Mouse (Mus musculus) embryonic facial prominence, embryonic 12.5 days (tissue): Measurements from ENCODE around the gene Adcy3. TPM values are rescaled to one million over a fixed set of nuclear protein-coding genes. Genes with fewer than 3 reads are reported as not detected.
"Not testable (repeated sequence)": the region's sequence is repeated elsewhere in the genome, so short reads cannot be mapped to it uniquely, and the experiment has no call there.

ENCODE experiments used
- ATAC-seq: fragments of 200-750 bp; cut with Nextera tagmentation; 2 replicates; pipeline ENCODE4 v1.8.0; 2017; ENCODE audit not compliant: insufficient number of reproducible peaks, insufficient read depth, low FRiP score, low TSS enrichment
- H3K27ac ChIP-seq: fragments of 300-500 bp; sonication (generic); 2 replicates; pipeline ENCODE4 v1.5.1; 2016; ENCODE audit warnings: mild to moderate bottlenecking
- H3K27me3 ChIP-seq: fragments of 300-500 bp; sonication (generic); 2 replicates; pipeline ENCODE4 v1.6.1; 2016; ENCODE audit warnings: mild to moderate bottlenecking, moderate library complexity
- H3K36me3 ChIP-seq: fragments of 300-500 bp; sonication (generic); 2 replicates; pipeline ENCODE4 v1.6.1; 2016; ENCODE audit warnings: mild to moderate bottlenecking
- H3K4me1 ChIP-seq: fragments of 300-500 bp; sonication (generic); 2 replicates; pipeline ENCODE4 v1.6.1; 2016
- H3K4me2 ChIP-seq: fragments of 300-500 bp; sonication (generic); replicated peaks from 2 replicates; pipeline ENCODE4 v1.6.1; 2016; ENCODE audit warnings: mild to moderate bottlenecking, moderate library complexity
- H3K4me3 ChIP-seq: fragments of 300-500 bp; sonication (generic); 2 replicates; pipeline ENCODE4 v1.5.1; 2016; ENCODE audit warnings: mild to moderate bottlenecking
- H3K9ac ChIP-seq: fragments of 300-500 bp; sonication (generic); 2 replicates; pipeline ENCODE4 v1.6.1; 2016; ENCODE audit warnings: mild to moderate bottlenecking, moderate library complexity
- H3K9me3 ChIP-seq: fragments of 300-500 bp; sonication (generic); 2 replicates; pipeline ENCODE4 v1.6.1; 2016; ENCODE audit warnings: mild to moderate bottlenecking, moderate library complexity
- WGBS: fragments of 180-500 bp; shearing (Covaris S2); methylation state at CpG from one replicate; pipeline ENCODE4 v1.1.7; 2016; 5-methylcytosine and 5-hydroxymethylcytosine counted together
- polyA plus RNA-seq: library from polyadenylated mRNA; unstranded; fragments of >200 nt; fragmentation: Nextera tagmentation; extraction: Ambion mirVana; gene quantifications from 2 replicates; pipeline ENCODE4 v1.2.1, GENCODE M21; 2016

The Adcy3 gene
- polyA plus RNA-seq, 1 experiment from 2014 or later: 16.2 TPM

GRCm38 (mm10) chr12:4208405-4209133 is 75.7 kb downstream of the Adcy3 start:
- Histone ChIP-seq H3K36me3 (peaks cover 73% of the 10 kb centered on the region), H3K4me3 (no peak overlapping the region), H3K4me2 (no peak overlapping the region), H3K9ac (no peak overlapping the region), H3K9me3 (no peaks in the 10 kb centered on the region), H3K4me1 (peaks cover 6% of the 10 kb centered on the region; the same call in 1 of the 2 replicates), H3K27me3 (no peaks in the 10 kb centered on the region), H3K27ac (no peak overlapping the region)
- 82% methylated on average over 15 of the region's 15 CpGs for WGBS
- ATAC-seq: no peak

- whole genome bisulfite sequencing: 94% methylated on average over 9 of the region's 9 CpGs
Measured at GRCm38 (mm10) chr12:4209196-4209595, 76.3 kb downstream of the Adcy3 start.

GRCm38 (mm10) chr12:4211174-4211573 is 78.3 kb downstream of the Adcy3 start:
- Histone ChIP-seq H3K4me2 (no peak overlapping the region), H3K4me3 (no peak overlapping the region), H3K27ac (no peak overlapping the region), H3K36me3 (peaks cover 77% of the 10 kb centered on the region), H3K27me3 (no peaks in the 10 kb centered on the region), H3K9me3 (no peaks in the 10 kb centered on the region), H3K9ac (no peak overlapping the region), H3K4me1 (peaks cover 6% of the 10 kb centered on the region; the same call in 1 of the 2 replicates)
- ATAC-seq: no peak
- 87% methylated on average over 9 of the region's 9 CpGs for WGBS

More at GRCm38 (mm10) chr12:4209196-4209595, 76.3 kb downstream of the Adcy3 start:
- H3K9ac ChIP-seq: no peak overlapping the region
- no peak overlapping the region for H3K4me2 ChIP-seq
- no peak for ATAC-seq
- peaks cover 75% of the 10 kb centered on the region for H3K36me3 ChIP-seq
- no peak overlapping the region for H3K4me3 ChIP-seq
- peaks cover 6% of the 10 kb centered on the region; the same call in 1 of the 2 replicates for H3K4me1 ChIP-seq
- H3K27ac ChIP-seq: no peak overlapping the region
- no peaks in the 10 kb centered on the region for H3K9me3 ChIP-seq
- no peaks in the 10 kb centered on the region for H3K27me3 ChIP-seq

DNA sequence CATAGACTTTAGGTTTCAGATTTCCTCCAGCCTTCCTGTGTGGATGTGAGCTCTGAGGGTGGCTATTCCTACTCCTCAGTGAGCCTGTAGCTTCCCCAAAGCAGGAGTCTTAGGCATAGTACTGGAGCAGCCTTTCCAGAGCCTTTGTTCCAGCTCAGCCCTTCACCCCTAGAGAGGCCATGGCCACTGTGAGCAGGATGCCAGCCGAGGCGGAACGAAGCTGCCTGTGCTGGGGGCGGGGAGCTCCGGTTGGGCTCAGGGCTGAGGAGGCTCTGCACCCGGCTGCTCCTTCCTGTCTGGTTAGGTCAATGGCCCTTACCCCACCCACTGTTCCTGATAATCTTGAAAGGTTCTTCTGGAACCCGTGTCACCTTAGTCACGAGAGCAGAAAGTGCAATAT is 80.0 kb downstream of the Adcy3 start:
- H3K4me3 ChIP-seq: no peak overlapping the region
- no peaks in the 10 kb centered on the region for H3K9me3 ChIP-seq
- ATAC-seq: no peak; the same call in 1 of the 2 replicates
- H3K36me3 ChIP-seq: peaks cover 82% of the 10 kb centered on the region
- peak overlapping the region; percentile 56 for H3K27ac ChIP-seq
- no peak overlapping the region for H3K4me2 ChIP-seq
- H3K9ac ChIP-seq: no peak overlapping the region
- WGBS: 54% methylated on average over 8 of the region's 8 CpGs
- peaks cover 6% of the 10 kb centered on the region; the same call in 1 of the 2 replicates for H3K4me1 ChIP-seq
- H3K27me3 ChIP-seq: no peaks in the 10 kb centered on the region

DNA sequence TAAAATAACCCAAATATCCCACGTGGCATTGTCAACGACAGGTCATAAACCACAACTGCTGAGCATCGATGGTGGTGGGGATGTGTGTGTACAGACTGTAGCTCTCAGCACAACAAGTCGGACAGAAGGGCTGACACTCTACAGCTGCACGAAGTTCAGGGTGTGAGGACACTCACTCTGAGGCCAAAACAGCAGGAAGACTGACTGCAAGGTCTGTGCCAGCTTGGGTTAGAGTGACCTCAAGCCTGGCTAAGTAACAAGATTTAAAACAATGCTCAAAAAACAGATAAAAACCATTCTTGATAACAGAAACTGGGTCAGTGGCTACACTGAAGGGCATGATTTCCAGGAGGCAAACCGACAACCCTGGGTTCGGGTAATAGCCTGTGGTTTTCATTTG is 97.3 kb downstream of the Adcy3 start:
- no peak overlapping the region for H3K27ac ChIP-seq
- WGBS: 91% methylated on average over 7 of the region's 7 CpGs
- H3K4me2 ChIP-seq: no peak overlapping the region
- H3K9ac ChIP-seq: no peak overlapping the region
- H3K4me1 ChIP-seq: peaks cover 10% of the 10 kb centered on the region
- ATAC-seq: no peak
- no peaks in the 10 kb centered on the region for H3K9me3 ChIP-seq
- H3K36me3 ChIP-seq: peaks cover 34% of the 10 kb centered on the region
- H3K27me3 ChIP-seq: no peaks in the 10 kb centered on the region
- H3K4me3 ChIP-seq: no peak overlapping the region

- WGBS: 41% methylated on average over 4 of the region's 4 CpGs
- H3K27me3 ChIP-seq: no peaks in the 10 kb centered on the region
- H3K36me3 ChIP-seq: peaks cover 15% of the 10 kb centered on the region; the same call in 1 of the 2 replicates
- peak overlapping the region; percentile 72 for H3K4me2 ChIP-seq
- ATAC-seq: no peak
- no peaks in the 10 kb centered on the region for H3K9me3 ChIP-seq
- peak overlapping the region; percentile 79 for H3K4me3 ChIP-seq
- H3K9ac ChIP-seq: peak overlapping the region; percentile 58; the same call in 1 of the 2 replicates
- H3K27ac ChIP-seq: no peak overlapping the region
- peaks cover 10% of the 10 kb centered on the region for H3K4me1 ChIP-seq
Measured at GRCm38 (mm10) chr12:4232777-4233176, 99.9 kb downstream of the Adcy3 start.

DNA sequence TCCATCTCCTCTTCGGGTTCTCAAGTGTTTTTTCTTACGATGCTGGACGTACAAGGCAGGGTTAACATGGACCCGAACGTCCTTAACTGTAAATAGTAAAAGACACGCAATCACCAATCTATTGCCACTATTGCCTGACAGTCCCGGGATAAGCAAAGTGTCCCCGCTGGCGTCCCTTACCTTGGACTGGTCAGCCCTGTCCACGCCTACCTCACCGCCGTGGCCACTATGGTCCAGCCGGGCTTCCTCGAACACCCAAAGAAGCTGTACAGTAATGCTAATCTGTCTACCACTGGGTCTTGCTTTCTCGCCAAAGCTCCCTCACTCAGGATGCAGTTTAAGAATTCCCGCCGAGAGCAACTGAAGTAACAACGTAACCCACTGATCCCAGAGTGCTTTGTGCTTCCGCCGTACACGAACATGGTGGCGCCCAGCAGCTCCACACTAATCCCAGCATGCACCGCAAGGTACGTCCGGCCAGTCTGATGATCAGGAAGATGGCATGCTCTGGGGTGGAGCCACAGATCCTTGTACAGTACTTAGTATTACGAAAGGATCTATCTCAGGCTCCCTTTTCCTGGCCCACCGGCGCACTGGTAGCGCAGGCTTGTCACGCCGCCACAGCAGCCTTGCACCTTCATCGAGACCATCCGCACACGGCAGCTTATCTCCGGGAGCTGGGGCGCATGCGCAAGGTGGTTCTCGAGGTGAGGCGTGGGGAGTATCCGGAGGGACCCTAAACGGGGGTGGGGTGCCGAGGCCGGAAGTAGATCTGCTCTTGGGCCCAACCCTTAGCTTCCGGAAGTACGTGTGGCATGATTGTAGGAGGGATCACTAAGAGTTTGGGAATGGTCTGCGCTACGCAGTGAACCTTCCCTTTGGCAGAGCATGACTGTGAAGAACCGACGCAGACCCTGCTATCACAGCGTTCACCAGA is 100.9 kb downstream of the Adcy3 start, which contains the start of the genes Ptrhd1 and Cenpo:
Gene Ptrhd1 (plus strand): TSS at position 456 of the 937 bp plus-strand sequence.
Gene Cenpo (minus strand): TSS at position 723 of the 937 bp plus-strand sequence.
- no peaks in the 10 kb centered on the region for H3K27me3 ChIP-seq
- peak within 1 kb of the TSS; percentile 72 for H3K4me2 ChIP-seq
- WGBS: under 1% methylated on average over 50 of the region's 50 CpGs
- H3K27ac ChIP-seq: peak within 1 kb of the TSS; percentile 93
- no peaks in the 10 kb centered on the region for H3K9me3 ChIP-seq
- peaks cover 12% of the 10 kb centered on the region; the same call in 1 of the 2 replicates for H3K36me3 ChIP-seq
- H3K9ac ChIP-seq: peak within 1 kb of the TSS; percentile 58
- peak; percentile 98 for ATAC-seq
- H3K4me1 ChIP-seq: peaks cover 10% of the 10 kb centered on the region
- peak within 1 kb of the TSS; percentile 79 for H3K4me3 ChIP-seq

DNA sequence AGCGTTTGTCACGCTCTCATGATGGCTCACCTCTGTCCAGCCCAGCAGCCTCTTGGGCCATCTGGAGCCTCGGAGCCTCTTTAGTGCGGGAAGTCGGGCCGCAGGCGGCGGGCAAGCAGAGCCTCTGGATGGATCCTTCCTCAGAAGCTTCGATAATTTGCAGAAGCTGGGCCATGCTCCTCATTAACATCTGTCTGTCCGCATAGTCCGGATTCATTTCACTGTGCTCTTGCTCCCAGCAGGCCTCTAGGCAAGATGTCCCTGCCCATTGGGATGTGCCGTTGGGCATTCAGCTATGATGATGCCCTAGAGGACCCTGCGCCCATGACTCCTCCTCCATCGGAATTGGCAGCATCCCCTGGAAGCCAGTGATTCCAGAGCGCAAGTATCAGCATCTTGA is 104.6 kb downstream of the Adcy3 start:
- H3K36me3 ChIP-seq: 0 out of 2 replicates have a peak, but pooled peaks cover 3% of the 10 kb centered on the region
- H3K9ac ChIP-seq: no peak overlapping the region
- WGBS: 93% methylated on average over 15 of the region's 15 CpGs
- H3K27me3 ChIP-seq: no peaks in the 10 kb centered on the region
- H3K27ac ChIP-seq: no peak overlapping the region
- peaks cover 6% of the 10 kb centered on the region for H3K4me1 ChIP-seq
- no peak for ATAC-seq
- H3K4me2 ChIP-seq: no peak overlapping the region
- no peaks in the 10 kb centered on the region for H3K9me3 ChIP-seq
- H3K4me3 ChIP-seq: no peak overlapping the region

GRCm38 (mm10) chr12:4240281-4240680 is 107.4 kb downstream of the Adcy3 start:
- not testable (repeated sequence) for H3K9me3 ChIP-seq, H3K4me3 ChIP-seq, H3K36me3 ChIP-seq, H3K27ac ChIP-seq, H3K27me3 ChIP-seq, H3K4me2 ChIP-seq, H3K4me1 ChIP-seq, ATAC-seq, H3K9ac ChIP-seq
- WGBS: 77% methylated on average over 8 of the region's 8 CpGs

- H3K27ac ChIP-seq: no peak overlapping the region
- 0 out of 2 replicates have a peak, but pooled peaks cover 6% of the 10 kb centered on the region for H3K36me3 ChIP-seq
- H3K4me2 ChIP-seq: no peak overlapping the region
- H3K9me3 ChIP-seq: no peaks in the 10 kb centered on the region
- no peak overlapping the region for H3K4me3 ChIP-seq
- H3K4me1 ChIP-seq: no peaks in the 10 kb centered on the region; the same call in 1 of the 2 replicates
- H3K9ac ChIP-seq: no peak overlapping the region
- no peaks in the 10 kb centered on the region for H3K27me3 ChIP-seq
- 81% methylated on average over 2 of the region's 2 CpGs for WGBS
- ATAC-seq: no peak
Measured at GRCm38 (mm10) chr12:4243805-4244204, 110.9 kb downstream of the Adcy3 start.

- Histone ChIP-seq H3K9ac (no peak overlapping the region), H3K4me2 (no peak overlapping the region), H3K4me3 (no peak overlapping the region), H3K9me3 (no peaks in the 10 kb centered on the region), H3K36me3 (0 out of 2 replicates have a peak, but pooled peaks cover 7% of the 10 kb centered on the region), H3K4me1 (no peaks in the 10 kb centered on the region; the same call in 1 of the 2 replicates), H3K27ac (no peak overlapping the region), H3K27me3 (no peaks in the 10 kb centered on the region)
- 83% methylated on average over 10 of the region's 10 CpGs for WGBS
- ATAC-seq: no peak
Measured at GRCm38 (mm10) chr12:4245742-4246141, 112.8 kb downstream of the Adcy3 start.
